Mouse (Mus musculus) hindbrain, embryonic 11.5 days (tissue): Measurements from ENCODE around the gene Pde7b. TPM values are rescaled to one million over a fixed set of nuclear protein-coding genes. Genes with fewer than 3 reads are reported as not detected.

Source experiments
- ATAC-seq: fragments of 200-750 bp; cut with Nextera tagmentation; 2 replicates; pipeline ENCODE4 v1.8.0; 2017; ENCODE audit warnings: mild to moderate bottlenecking, moderate TSS enrichment, moderate library complexity; ENCODE audit not compliant: low FRiP score
- DNase-seq: peaks from one replicate; pipeline ENCODE4 v3.0.0-alpha.2; 2015; ENCODE audit warnings: low spot score
- H3K27ac ChIP-seq: fragments of 300-500 bp; sonication (generic); 2 replicates; pipeline ENCODE4 v1.5.1; 2014; ENCODE audit warnings: mild to moderate bottlenecking, low read depth, low read length
- H3K27me3 ChIP-seq: fragments of 300-500 bp; sonication (generic); 2 replicates; pipeline ENCODE4 v1.6.1; 2014; ENCODE audit warnings: mild to moderate bottlenecking, low read length, moderate library complexity, mixed read lengths; ENCODE audit not compliant: control insufficient read depth, insufficient read depth
- H3K36me3 ChIP-seq: fragments of 300-500 bp; sonication (generic); 2 replicates; pipeline ENCODE4 v1.6.1; 2014; ENCODE audit warnings: mild to moderate bottlenecking, low read length, moderate library complexity, mixed read lengths; ENCODE audit not compliant: control insufficient read depth, insufficient read depth
- H3K4me1 ChIP-seq: fragments of 300-500 bp; sonication (generic); replicated peaks from 2 replicates; pipeline ENCODE4 v1.6.1; 2014; ENCODE audit warnings: low read length, mixed read lengths; ENCODE audit not compliant: control insufficient read depth, insufficient read depth
- H3K4me2 ChIP-seq: fragments of 300-500 bp; sonication (generic); replicated peaks from 2 replicates; pipeline ENCODE4 v1.6.1; 2014; ENCODE audit warnings: mild to moderate bottlenecking, low read depth, low read length
- H3K4me3 ChIP-seq: fragments of 300-500 bp; sonication (generic); 2 replicates; pipeline ENCODE4 v1.5.1; 2014; ENCODE audit warnings: low read depth, low read length
- H3K9ac ChIP-seq: fragments of 300-500 bp; sonication (generic); 2 replicates; pipeline ENCODE4 v1.6.1; 2014; ENCODE audit warnings: low read depth, low read length
- H3K9me3 ChIP-seq: fragments of 300-500 bp; sonication (generic); 2 replicates; pipeline ENCODE4 v1.6.1; 2016; ENCODE audit warnings: low read length; ENCODE audit not compliant: control insufficient read depth
- WGBS: fragments of 180-500 bp; shearing (Covaris S2); extraction: QIAGEN DNeasy Blood & Tissue Kit; methylation state at CpG from one replicate; pipeline ENCODE4 v1.1.7; 2014; 5-methylcytosine and 5-hydroxymethylcytosine counted together
- polyA plus RNA-seq: library from polyadenylated mRNA; unstranded; fragments of >200 nt; fragmentation: Nextera tagmentation; extraction: Ambion mirVana; gene quantifications from 2 replicates; pipeline ENCODE4 v1.2.1, GENCODE M21; 2014

The Pde7b gene
- polyA plus RNA-seq, 1 experiment from 2014 or later, result 3.4 TPM

GRCm38 (mm10) chr10:20695637-20696036 lies 29.2 kb downstream of the Pde7b start:
- no peaks in the 10 kb centered on the region for H3K27me3 ChIP-seq
- 88% methylated on average over 11 of the region's 11 CpGs for WGBS
- H3K9ac ChIP-seq, result no peak overlapping the region
- no peak overlapping the region for H3K4me2 ChIP-seq
- no peak for ATAC-seq
- no peaks in the 10 kb centered on the region for H3K9me3 ChIP-seq
- no peak overlapping the region for H3K27ac ChIP-seq
- no peak overlapping the region for H3K4me3 ChIP-seq
- no peaks in the 10 kb centered on the region for H3K36me3 ChIP-seq
- no peaks in the 10 kb centered on the region for H3K4me1 ChIP-seq
- DNase-seq, result no peak

- DNase-seq, result no peak
These were observed 34.9 kb downstream of the Pde7b start for GRCm38 (mm10) chr10:20690002-20690401.

GRCm38 (mm10) chr10:20684151-20684550 lies 40.7 kb downstream of the Pde7b start:
- Histone ChIP-seq H3K4me2 (no peak overlapping the region), H3K36me3 (no peaks in the 10 kb centered on the region), H3K4me1 (no peaks in the 10 kb centered on the region), H3K27ac (no peak overlapping the region), H3K27me3 (no peaks in the 10 kb centered on the region), H3K4me3 (no peak overlapping the region), H3K9ac (no peak overlapping the region), H3K9me3 (no peaks in the 10 kb centered on the region)
- no peak for DNase-seq
- 88% methylated on average over 2 of the region's 2 CpGs for WGBS
- no peak for ATAC-seq

More at GRCm38 (mm10) chr10:20690002-20690401, 34.9 kb downstream of the Pde7b start:
- no peak overlapping the region for H3K27ac ChIP-seq
- no peaks in the 10 kb centered on the region for H3K9me3 ChIP-seq
- 85% methylated on average over 9 of the region's 9 CpGs for WGBS
- ATAC-seq, result no peak
- no peak overlapping the region for H3K4me3 ChIP-seq
- no peaks in the 10 kb centered on the region for H3K4me1 ChIP-seq
- H3K9ac ChIP-seq, result no peak overlapping the region
- no peak overlapping the region for H3K4me2 ChIP-seq
- H3K27me3 ChIP-seq, result no peaks in the 10 kb centered on the region
- no peaks in the 10 kb centered on the region for H3K36me3 ChIP-seq

GRCm38 (mm10) chr10:20680986-20681385 lies 43.9 kb downstream of the Pde7b start:
- DNase-seq, result no peak

GRCm38 (mm10) chr10:20675321-20675720 lies 49.6 kb downstream of the Pde7b start:
- no peaks in the 10 kb centered on the region for H3K27me3 ChIP-seq
- no peak overlapping the region for H3K27ac ChIP-seq
- no peaks in the 10 kb centered on the region for H3K9me3 ChIP-seq
- no peak overlapping the region for H3K4me3 ChIP-seq
- H3K9ac ChIP-seq, result no peak overlapping the region
- no peak overlapping the region for H3K4me2 ChIP-seq
- DNase-seq (no peak), ATAC-seq (no peak)
- H3K36me3 ChIP-seq, result no peaks in the 10 kb centered on the region
- WGBS, result 72% methylated on average over 3 of the region's 3 CpGs
- H3K4me1 ChIP-seq, result no peaks in the 10 kb centered on the region

More at GRCm38 (mm10) chr10:20680986-20681385, 43.9 kb downstream of the Pde7b start:
- Histone ChIP-seq H3K27me3 (no peaks in the 10 kb centered on the region), H3K9me3 (no peaks in the 10 kb centered on the region), H3K9ac (no peak overlapping the region), H3K36me3 (no peaks in the 10 kb centered on the region), H3K4me1 (no peaks in the 10 kb centered on the region), H3K4me2 (no peak overlapping the region), H3K27ac (no peak overlapping the region), H3K4me3 (no peak overlapping the region)
- WGBS, result 98% methylated on average over 3 of the region's 3 CpGs
- no peak for ATAC-seq

DNA sequence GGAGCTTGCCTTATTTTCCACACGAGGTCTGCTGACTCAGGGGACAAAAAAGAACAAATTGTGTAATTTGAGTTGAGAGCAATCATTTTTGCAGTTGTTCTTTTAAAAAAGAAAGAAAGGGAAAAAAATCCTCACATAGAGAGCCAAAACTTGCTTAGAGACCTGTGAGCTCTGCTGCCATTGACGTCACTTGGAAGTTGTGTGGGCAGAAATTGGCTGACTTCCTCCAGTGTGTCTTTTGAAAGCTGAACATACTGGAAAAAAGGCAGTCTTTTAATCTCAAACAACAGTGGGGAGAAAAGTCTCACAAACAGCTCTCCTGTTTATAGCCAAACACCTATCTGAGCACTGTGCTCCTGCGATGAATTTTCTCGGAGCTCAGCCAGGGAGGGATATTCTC lies 51.1 kb downstream of the Pde7b start:
- 91% methylated on average over 4 of the region's 4 CpGs for WGBS

DNA sequence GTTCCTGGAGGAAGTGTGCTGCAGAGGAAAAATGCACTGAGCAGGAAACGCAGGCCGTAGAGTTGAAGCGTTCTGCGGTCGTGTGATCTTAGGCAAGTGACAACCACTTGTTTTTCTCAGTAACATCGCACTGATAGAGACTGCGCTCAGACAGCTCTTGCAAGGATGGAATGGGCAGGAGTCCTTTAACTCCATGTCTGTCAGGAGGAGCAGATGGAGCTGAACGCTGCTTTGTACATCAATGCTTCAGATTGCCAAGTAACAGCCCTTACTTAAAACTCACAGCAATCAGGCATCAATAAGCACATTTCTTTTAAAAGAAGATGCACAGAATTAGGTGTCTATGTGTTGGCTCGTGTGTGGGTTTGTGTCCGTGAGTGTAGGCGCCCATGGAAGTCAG lies 52.3 kb downstream of the Pde7b start:
- 87% methylated on average over 11 of the region's 11 CpGs for WGBS
- Histone ChIP-seq H3K9me3 (no peaks in the 10 kb centered on the region), H3K4me1 (no peaks in the 10 kb centered on the region), H3K27me3 (no peaks in the 10 kb centered on the region), H3K4me3 (no peak overlapping the region), H3K27ac (no peak overlapping the region), H3K4me2 (no peak overlapping the region), H3K36me3 (no peaks in the 10 kb centered on the region), H3K9ac (no peak overlapping the region)
- ATAC-seq (no peak), DNase-seq (no peak)

More for the DNA sequence above, 51.1 kb downstream of the Pde7b start:
- Histone ChIP-seq H3K4me1 (no peaks in the 10 kb centered on the region), H3K4me2 (no peak overlapping the region), H3K36me3 (no peaks in the 10 kb centered on the region), H3K27ac (no peak overlapping the region), H3K9ac (no peak overlapping the region), H3K9me3 (no peaks in the 10 kb centered on the region), H3K4me3 (no peak overlapping the region), H3K27me3 (no peaks in the 10 kb centered on the region)
- no peak for ATAC-seq
- DNase-seq, result no peak

DNA sequence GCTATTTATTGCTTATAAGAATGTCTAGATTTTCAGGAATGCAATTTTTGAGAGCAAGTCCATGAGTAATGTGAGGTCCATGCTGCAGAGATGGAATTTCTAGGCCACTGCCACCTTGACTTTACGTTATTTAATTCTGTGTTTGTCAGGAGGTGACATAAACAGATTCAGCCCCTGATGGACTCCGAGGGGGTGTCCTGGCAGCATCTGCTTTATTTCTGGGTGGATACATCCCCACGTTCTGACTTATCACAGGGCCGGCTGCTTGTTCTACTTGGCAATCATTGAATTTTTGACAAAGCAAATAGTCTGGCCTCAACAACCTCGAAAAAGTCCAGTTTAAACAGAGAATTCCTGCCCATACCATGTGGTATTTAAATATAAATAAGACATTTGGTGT lies 53.3 kb downstream of the Pde7b start:
- 86% methylated on average over 5 of the region's 5 CpGs for WGBS
- Histone ChIP-seq H3K36me3 (no peaks in the 10 kb centered on the region), H3K4me2 (no peak overlapping the region), H3K27me3 (no peaks in the 10 kb centered on the region), H3K27ac (no peak overlapping the region), H3K4me1 (no peaks in the 10 kb centered on the region), H3K4me3 (no peak overlapping the region), H3K9ac (no peak overlapping the region), H3K9me3 (no peaks in the 10 kb centered on the region)
- DNase-seq (no peak), ATAC-seq (no peak)

GRCm38 (mm10) chr10:20670541-20670940 lies 54.3 kb downstream of the Pde7b start:
- Histone ChIP-seq H3K4me3 (no peak overlapping the region), H3K4me1 (no peaks in the 10 kb centered on the region), H3K27ac (no peak overlapping the region), H3K9me3 (no peaks in the 10 kb centered on the region), H3K4me2 (no peak overlapping the region), H3K36me3 (no peaks in the 10 kb centered on the region), H3K9ac (no peak overlapping the region), H3K27me3 (no peaks in the 10 kb centered on the region)
- WGBS, result 82% methylated on average over 8 of the region's 8 CpGs
- no peak for ATAC-seq
- no peak for DNase-seq
